Mouse (Mus musculus) embryonic facial prominence, embryonic 11.5 days (tissue): Measurements from ENCODE around the gene Dbnl. TPM values are rescaled to one million over a fixed set of nuclear protein-coding genes. Genes with fewer than 3 reads are reported as not detected.

Experiments
- ATAC-seq: fragments of 200-750 bp; cut with Nextera tagmentation; replicated peaks from 2 replicates; pipeline ENCODE4 v1.8.0; 2017; ENCODE audit warnings: low read depth; ENCODE audit not compliant: insufficient number of reproducible peaks, low FRiP score, low TSS enrichment
- DNase-seq: peaks from one replicate; pipeline ENCODE4 v3.0.0-alpha.2; 2015; ENCODE audit warnings: low spot score
- H3K27ac ChIP-seq: fragments of 300-500 bp; sonication (generic); replicated peaks from 2 replicates; pipeline ENCODE4 v1.5.1; 2014; ENCODE audit warnings: mild to moderate bottlenecking, low read depth, low read length, control low read depth
- H3K27me3 ChIP-seq: fragments of 300-500 bp; sonication (generic); 2 replicates; pipeline ENCODE4 v1.6.1; 2014; ENCODE audit warnings: mild to moderate bottlenecking, low read length, moderate library complexity, mixed read lengths; ENCODE audit not compliant: control insufficient read depth, insufficient read depth
- H3K36me3 ChIP-seq: fragments of 300-500 bp; sonication (generic); replicated peaks from 2 replicates; pipeline ENCODE4 v1.6.1; 2014; ENCODE audit warnings: low read depth, mild to moderate bottlenecking, low read length, moderate library complexity, mixed read lengths; ENCODE audit not compliant: control insufficient read depth, insufficient read depth
- H3K4me1 ChIP-seq: fragments of 300-500 bp; sonication (generic); 2 replicates; pipeline ENCODE4 v1.6.1; 2014; ENCODE audit warnings: low read length, mixed read lengths; ENCODE audit not compliant: control insufficient read depth, insufficient read depth
- H3K4me2 ChIP-seq: fragments of 300-500 bp; sonication (generic); 2 replicates; pipeline ENCODE4 v1.6.1; 2014; ENCODE audit warnings: low read depth, mild to moderate bottlenecking, control low read depth, low read length, moderate library complexity
- H3K4me3 ChIP-seq: fragments of 300-500 bp; sonication (generic); 2 replicates; pipeline ENCODE4 v1.5.1; 2014; ENCODE audit warnings: low read depth, low read length, control low read depth
- H3K9ac ChIP-seq: fragments of 300-500 bp; sonication (generic); replicated peaks from 2 replicates; pipeline ENCODE4 v1.6.1; 2014; ENCODE audit warnings: mild to moderate bottlenecking, control low read depth, low read length
- H3K9me3 ChIP-seq: fragments of 300-500 bp; sonication (generic); replicated peaks from 2 replicates; pipeline ENCODE4 v1.6.1; 2016; ENCODE audit warnings: mild to moderate bottlenecking, low read length, inconsistent platforms, mixed read lengths; ENCODE audit not compliant: control insufficient read depth
- WGBS: fragments of 180-500 bp; shearing (Covaris S2); extraction: QIAGEN DNeasy Blood & Tissue Kit; methylation state at CpG from one replicate; pipeline ENCODE4 v1.1.7; 2014; 5-methylcytosine and 5-hydroxymethylcytosine counted together
- polyA plus RNA-seq: library from polyadenylated mRNA; unstranded; fragments of >200 nt; fragmentation: Nextera tagmentation; extraction: Ambion mirVana; gene quantifications from 2 replicates; pipeline ENCODE4 v1.2.1, GENCODE M21; 2014

The Dbnl gene
- polyA plus RNA-seq: 121 and 126 TPM in 2 replicates

- H3K4me2 ChIP-seq: peak within 1 kb of the TSS; percentile 82
- peak within 1 kb of the TSS; percentile 83 for H3K9ac ChIP-seq
- peak within 1 kb of the TSS; percentile 65 for H3K27ac ChIP-seq
- ATAC-seq (peak; percentile 94), DNase-seq (peak; percentile 98)
- H3K27me3 ChIP-seq: no peaks in the 10 kb centered on the region
- H3K36me3 ChIP-seq: peaks cover 3% of the 10 kb centered on the region; the same call in 1 of the 2 replicates
- under 1% methylated on average over 74 of the region's 74 CpGs for WGBS
- peak within 1 kb of the TSS; percentile 88 for H3K4me3 ChIP-seq
- no peaks in the 10 kb centered on the region for H3K9me3 ChIP-seq
- H3K4me1 ChIP-seq: 0 out of 2 replicates have a peak, but pooled peaks cover 7% of the 10 kb centered on the region
These were observed at the start of gene Dbnl for GRCm38 (mm10) chr11:5788056-5789014. Gene Dbnl (plus strand): TSS chr11:5788488.

GRCm38 (mm10) chr11:5738888-5739632 is 49.2 kb upstream of the Dbnl start:
- H3K36me3 ChIP-seq: no peaks in the 10 kb centered on the region
- no peak overlapping the region for H3K4me2 ChIP-seq
- no peak overlapping the region for H3K27ac ChIP-seq
- H3K4me1 ChIP-seq: no peaks in the 10 kb centered on the region
- ATAC-seq: no peak
- DNase-seq: no peak
- H3K4me3 ChIP-seq: no peak overlapping the region
- H3K9me3 ChIP-seq: no peaks in the 10 kb centered on the region
- no peak overlapping the region for H3K9ac ChIP-seq
- WGBS: 78% methylated on average over 5 of the region's 5 CpGs
- H3K27me3 ChIP-seq: no peaks in the 10 kb centered on the region

- DNase-seq (no peak), ATAC-seq (no peak)
- 82% methylated on average over 3 of the region's 3 CpGs for WGBS
- Histone ChIP-seq H3K4me1 (no peaks in the 10 kb centered on the region), H3K9me3 (no peaks in the 10 kb centered on the region), H3K4me3 (no peak overlapping the region), H3K4me2 (no peak overlapping the region), H3K27ac (no peak overlapping the region), H3K27me3 (no peaks in the 10 kb centered on the region), H3K36me3 (no peaks in the 10 kb centered on the region), H3K9ac (no peak overlapping the region)
These were observed 48.4 kb upstream of the Dbnl start for GRCm38 (mm10) chr11:5739846-5740245.

GRCm38 (mm10) chr11:5740599-5740964 is 47.7 kb upstream of the Dbnl start:
- no peaks in the 10 kb centered on the region for H3K4me1 ChIP-seq
- H3K27ac ChIP-seq: 0 out of 2 replicates have a peak overlapping the region, but pooled peaks have one; percentile 59
- peak overlapping the region; percentile 92 for H3K9ac ChIP-seq
- 3% methylated on average over 26 of the region's 26 CpGs for WGBS
- peak overlapping the region; percentile 95 for H3K4me2 ChIP-seq
- peak; percentile 70 for ATAC-seq
- peak overlapping the region; percentile 86 for H3K4me3 ChIP-seq
- H3K36me3 ChIP-seq: no peaks in the 10 kb centered on the region
- H3K9me3 ChIP-seq: no peaks in the 10 kb centered on the region
- H3K27me3 ChIP-seq: no peaks in the 10 kb centered on the region
- peak; percentile 36 for DNase-seq

GRCm38 (mm10) chr11:5740965-5741627 is 47.2 kb upstream of the Dbnl start:
- ATAC-seq (peak; percentile 80), DNase-seq (peak; percentile 75)
- Histone ChIP-seq H3K4me2 (peak overlapping the region; percentile 95), H3K27me3 (no peaks in the 10 kb centered on the region), H3K36me3 (no peaks in the 10 kb centered on the region), H3K9me3 (no peaks in the 10 kb centered on the region), H3K9ac (peak overlapping the region; percentile 92), H3K4me1 (no peaks in the 10 kb centered on the region), H3K4me3 (peak overlapping the region; percentile 86), H3K27ac (0 out of 2 replicates have a peak overlapping the region, but pooled peaks have one; percentile 59)
- WGBS: under 1% methylated on average over 46 of the region's 50 CpGs

GRCm38 (mm10) chr11:5742106-5742505 is 46.2 kb upstream of the Dbnl start:
- DNase-seq (no peak), ATAC-seq (no peak)
- H3K36me3 ChIP-seq: no peaks in the 10 kb centered on the region
- WGBS: 75% methylated on average over 7 of the region's 7 CpGs
- no peak overlapping the region for H3K9ac ChIP-seq
- H3K4me3 ChIP-seq: no peak overlapping the region
- H3K27ac ChIP-seq: no peak overlapping the region
- H3K9me3 ChIP-seq: no peaks in the 10 kb centered on the region
- H3K4me1 ChIP-seq: no peaks in the 10 kb centered on the region
- H3K27me3 ChIP-seq: no peaks in the 10 kb centered on the region
- no peak overlapping the region for H3K4me2 ChIP-seq

- no peaks in the 10 kb centered on the region for H3K9me3 ChIP-seq
- WGBS: 82% methylated on average over 2 of the region's 2 CpGs
- no peak overlapping the region for H3K4me3 ChIP-seq
- H3K9ac ChIP-seq: no peak overlapping the region
- H3K27me3 ChIP-seq: no peaks in the 10 kb centered on the region
- no peaks in the 10 kb centered on the region for H3K36me3 ChIP-seq
- H3K27ac ChIP-seq: no peak overlapping the region
- ATAC-seq: no peak
- no peak overlapping the region for H3K4me2 ChIP-seq
- no peak for DNase-seq
- H3K4me1 ChIP-seq: no peaks in the 10 kb centered on the region
These were observed 43.3 kb upstream of the Dbnl start for GRCm38 (mm10) chr11:5744951-5745350.
